Mouse (Mus musculus): Measurements from ENCODE around the gene Btbd6. TPM values are rescaled to one million over a fixed set of nuclear protein-coding genes. Genes with fewer than 3 reads are reported as not detected.
A peak's percentile ranks its signal among the peaks of the same experiment; 100 is the strongest.

Gene Btbd6
- polyA plus RNA-seq, 1 experiment: 61.6 TPM

GRCm38 (mm10) chr12:112950040-112950760 is 26.1 kb upstream of the Btbd6 start:
- peak; percentile 94 to 95 for DNase-seq

DNA sequence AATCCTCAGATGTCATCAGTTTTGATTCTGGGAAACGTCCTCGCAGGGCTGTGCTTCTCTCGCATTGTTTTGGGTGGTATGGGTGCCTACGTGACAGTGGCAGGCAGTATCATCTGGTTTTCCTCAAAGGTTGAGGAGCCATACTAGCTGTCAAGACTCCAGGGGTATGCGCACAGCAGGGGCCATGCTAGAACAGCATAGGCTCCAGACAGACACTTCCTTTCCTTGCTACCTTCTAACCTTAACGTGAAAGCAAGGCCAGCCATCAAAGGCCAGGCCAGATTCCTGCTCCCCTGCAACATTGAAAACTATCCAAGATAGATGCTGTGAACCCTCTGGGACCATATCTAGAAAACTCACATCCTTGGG is 25.5 kb upstream of the Btbd6 start:
- no peak for TF ChIP-seq POLR2A (IDR thresholded peaks at IDR 0.05; ENCODE audit: borderline replicate concordance, insufficient read depth, low read length)
- TF ChIP-seq CTCF (IDR thresholded peaks at IDR 0.05; ENCODE audit: borderline replicate concordance, insufficient read depth, low read depth, low read length): no peak
- Histone ChIP-seq H3K27ac (ENCODE audit: insufficient read depth, low read length) (peak overlapping the region; percentile 34), H3K4me3 (replicated peaks; ENCODE audit: insufficient read depth, low read depth, low read length) (peak overlapping the region; percentile 67), H3K4me1 (ENCODE audit: control insufficient read depth, insufficient read depth, low read length) (peaks cover 26% of the 10 kb centered on the region), H3K27me3 (ENCODE audit: control insufficient read depth, insufficient read depth, low read length) (no peaks in the 10 kb centered on the region)
- DNase-seq: no peak
- WGBS: 6% methylated on average over 6 of the region's 6 CpGs

More at GRCm38 (mm10) chr12:112950040-112950760, 26.1 kb upstream of the Btbd6 start:
- Histone ChIP-seq H3K27ac (ENCODE audit: insufficient read depth, low read length) (peak overlapping the region; percentile 34; the same call in 1 of the 2 replicates), H3K4me1 (ENCODE audit: control insufficient read depth, insufficient read depth, low read length) (peaks cover 26% of the 10 kb centered on the region), H3K27me3 (ENCODE audit: control insufficient read depth, insufficient read depth, low read length) (no peaks in the 10 kb centered on the region), H3K4me3 (replicated peaks; ENCODE audit: insufficient read depth, low read depth, low read length) (peak overlapping the region; percentile 67)
- peak; percentile 66 for TF ChIP-seq POLR2A (IDR thresholded peaks at IDR 0.05; ENCODE audit: borderline replicate concordance, insufficient read depth, low read length)
- TF ChIP-seq CTCF (IDR thresholded peaks at IDR 0.05; ENCODE audit: borderline replicate concordance, insufficient read depth, low read depth, low read length): no peak
- under 1% methylated on average over 58 of the region's 58 CpGs for WGBS

GRCm38 (mm10) chr12:112951150-112951842 is 25.0 kb upstream of the Btbd6 start:
- WGBS: 49% methylated on average over 7 of the region's 7 CpGs
- H3K4me3 ChIP-seq (replicated peaks; ENCODE audit: insufficient read depth, low read depth, low read length): no peak overlapping the region

DNA sequence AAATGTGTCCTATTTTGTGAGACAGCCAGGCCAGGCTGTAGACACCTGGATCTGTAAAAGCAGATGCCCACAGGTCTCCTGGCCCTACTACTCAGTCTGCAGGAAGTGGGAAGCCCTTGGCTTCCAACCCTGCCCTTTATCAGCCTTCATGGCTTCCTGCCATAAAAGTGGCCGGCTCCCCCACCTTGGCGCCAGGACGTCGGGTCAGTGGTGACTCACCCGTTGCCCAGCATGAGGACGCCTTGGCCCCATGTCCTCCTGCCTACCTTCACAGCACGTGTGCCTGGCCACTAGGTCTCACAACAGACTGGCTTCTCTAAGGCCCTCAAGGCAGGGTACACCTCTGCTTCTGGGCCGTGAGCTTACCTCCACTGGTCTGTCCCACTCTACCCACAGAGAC is 23.8 kb upstream of the Btbd6 start:
- H3K27me3 ChIP-seq (ENCODE audit: control insufficient read depth, insufficient read depth, low read length): no peaks in the 10 kb centered on the region
- peak; percentile 65 to 78 for DNase-seq
- no peak overlapping the region for H3K27ac ChIP-seq (ENCODE audit: insufficient read depth, low read length)
- 11% methylated on average over 8 of the region's 8 CpGs for WGBS
- TF ChIP-seq CTCF (IDR thresholded peaks at IDR 0.05; ENCODE audit: borderline replicate concordance, insufficient read depth, low read depth, low read length) (no peak), POLR2A (IDR thresholded peaks at IDR 0.05; ENCODE audit: borderline replicate concordance, insufficient read depth, low read length) (no peak)
- peaks cover 26% of the 10 kb centered on the region for H3K4me1 ChIP-seq (ENCODE audit: control insufficient read depth, insufficient read depth, low read length)
- H3K4me3 ChIP-seq (replicated peaks; ENCODE audit: insufficient read depth, low read depth, low read length): no peak overlapping the region

More at GRCm38 (mm10) chr12:112951150-112951842, 25.0 kb upstream of the Btbd6 start:
- H3K27me3 ChIP-seq (ENCODE audit: control insufficient read depth, insufficient read depth, low read length): no peaks in the 10 kb centered on the region
- TF ChIP-seq CTCF (IDR thresholded peaks at IDR 0.05; ENCODE audit: borderline replicate concordance, insufficient read depth, low read depth, low read length) (no peak), POLR2A (IDR thresholded peaks at IDR 0.05; ENCODE audit: borderline replicate concordance, insufficient read depth, low read length) (no peak)
- H3K27ac ChIP-seq (ENCODE audit: insufficient read depth, low read length): peak overlapping the region; percentile 34
- DNase-seq: no peak
- peaks cover 26% of the 10 kb centered on the region for H3K4me1 ChIP-seq (ENCODE audit: control insufficient read depth, insufficient read depth, low read length)

- WGBS: 78% methylated on average over 3 of the region's 3 CpGs
- H3K4me3 ChIP-seq (replicated peaks; ENCODE audit: insufficient read depth, low read depth, low read length): no peak overlapping the region
- peaks cover 27% of the 10 kb centered on the region for H3K4me1 ChIP-seq (ENCODE audit: control insufficient read depth, insufficient read depth, low read length)
- TF ChIP-seq POLR2A (IDR thresholded peaks at IDR 0.05; ENCODE audit: borderline replicate concordance, insufficient read depth, low read length) (no peak), CTCF (IDR thresholded peaks at IDR 0.05; ENCODE audit: borderline replicate concordance, insufficient read depth, low read depth, low read length) (no peak)
- no peak for DNase-seq
- H3K27ac ChIP-seq (ENCODE audit: insufficient read depth, low read length): no peak overlapping the region
- H3K27me3 ChIP-seq (ENCODE audit: control insufficient read depth, insufficient read depth, low read length): no peaks in the 10 kb centered on the region
These were observed 23.2 kb upstream of the Btbd6 start for GRCm38 (mm10) chr12:112952926-112953565.

DNA sequence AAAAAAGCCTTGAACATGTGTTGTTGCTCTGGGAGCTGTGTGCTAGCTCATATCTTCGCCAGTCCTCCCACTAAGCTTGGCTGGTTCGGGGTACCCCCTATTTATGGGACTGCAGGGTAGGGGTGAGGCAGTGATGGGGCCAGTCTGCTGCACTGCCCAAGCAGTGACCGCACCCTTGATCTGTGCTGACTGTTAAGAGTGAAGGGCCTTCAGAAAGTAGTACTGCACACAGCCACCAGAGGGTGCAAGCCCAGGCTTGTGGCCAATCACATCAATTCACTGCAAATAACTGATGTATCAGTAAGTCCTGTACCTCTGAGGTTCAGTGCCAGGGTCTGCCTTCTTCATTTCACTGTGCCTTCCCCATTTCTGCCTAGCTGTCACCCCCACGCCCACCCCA is 20.5 kb upstream of the Btbd6 start:
- H3K4me3 ChIP-seq (replicated peaks; ENCODE audit: insufficient read depth, low read depth, low read length): no peak overlapping the region
- TF ChIP-seq POLR2A (IDR thresholded peaks at IDR 0.05; ENCODE audit: borderline replicate concordance, insufficient read depth, low read length): no peak
- peak; percentile 97 for TF ChIP-seq CTCF (IDR thresholded peaks at IDR 0.05; ENCODE audit: borderline replicate concordance, insufficient read depth, low read depth, low read length)
- peaks cover 30% of the 10 kb centered on the region for H3K4me1 ChIP-seq (ENCODE audit: control insufficient read depth, insufficient read depth, low read length)
- H3K27ac ChIP-seq (ENCODE audit: insufficient read depth, low read length): no peak overlapping the region
- DNase-seq: peak; percentile 76 to 86
- WGBS: 32% methylated on average over 4 of the region's 4 CpGs
- H3K27me3 ChIP-seq (ENCODE audit: control insufficient read depth, insufficient read depth, low read length): no peaks in the 10 kb centered on the region

GRCm38 (mm10) chr12:112958303-112958702 is 18.0 kb upstream of the Btbd6 start:
- no peak overlapping the region for H3K4me3 ChIP-seq (replicated peaks; ENCODE audit: insufficient read depth, low read depth, low read length)
- TF ChIP-seq POLR2A (IDR thresholded peaks at IDR 0.05; ENCODE audit: borderline replicate concordance, insufficient read depth, low read length) (no peak), CTCF (IDR thresholded peaks at IDR 0.05; ENCODE audit: borderline replicate concordance, insufficient read depth, low read depth, low read length) (peak; percentile 46; the same call in 1 of the 2 replicates)
- peaks cover 25% of the 10 kb centered on the region for H3K4me1 ChIP-seq (ENCODE audit: control insufficient read depth, insufficient read depth, low read length)
- no peak overlapping the region for H3K27ac ChIP-seq (ENCODE audit: insufficient read depth, low read length)
- DNase-seq: peak in 1 of 2 experiments; percentile 42
- WGBS: 48% methylated on average over 4 of the region's 4 CpGs
- no peaks in the 10 kb centered on the region for H3K27me3 ChIP-seq (ENCODE audit: control insufficient read depth, insufficient read depth, low read length)

Measured in cerebellum, adult 2 months (tissue).